Mouse (Mus musculus) midbrain, embryonic 15.5 days (tissue): ENCODE results near the gene Gm5935. TPM values are rescaled to one million over a fixed set of nuclear protein-coding genes. Genes with fewer than 3 reads are reported as not detected.
"Not testable (repeated sequence)": the region's sequence is repeated elsewhere in the genome, so short reads cannot be mapped to it uniquely, and the experiment has no call there.

ENCODE experiments used
- ATAC-seq: fragments of 200-750 bp; cut with Nextera tagmentation; replicated peaks from 2 replicates; pipeline ENCODE4 v1.8.0; 2017; ENCODE audit warnings: moderate TSS enrichment
- H3K27ac ChIP-seq: fragments of 300-500 bp; sonication (generic); 2 replicates; pipeline ENCODE4 v1.5.1; 2015; ENCODE audit warnings: mild to moderate bottlenecking, inconsistent platforms
- H3K27me3 ChIP-seq: fragments of 300-500 bp; sonication (generic); replicated peaks from 2 replicates; pipeline ENCODE4 v1.6.1; 2015; ENCODE audit warnings: inconsistent platforms
- H3K36me3 ChIP-seq: fragments of 300-500 bp; sonication (generic); replicated peaks from 2 replicates; pipeline ENCODE4 v1.6.1; 2015; ENCODE audit warnings: inconsistent platforms
- H3K4me1 ChIP-seq: fragments of 300-500 bp; sonication (generic); 2 replicates; pipeline ENCODE4 v1.6.1; 2015; ENCODE audit warnings: inconsistent platforms
- H3K4me2 ChIP-seq: fragments of 300-500 bp; sonication (generic); 2 replicates; pipeline ENCODE4 v1.6.1; 2015; ENCODE audit warnings: inconsistent platforms, mild to moderate bottlenecking, moderate library complexity
- H3K4me3 ChIP-seq: fragments of 300-500 bp; sonication (generic); 2 replicates; pipeline ENCODE4 v1.5.1; 2015; ENCODE audit warnings: mild to moderate bottlenecking, inconsistent platforms
- H3K9ac ChIP-seq: fragments of 300-500 bp; sonication (generic); 2 replicates; pipeline ENCODE4 v1.6.1; 2015; ENCODE audit warnings: mild to moderate bottlenecking, inconsistent platforms
- H3K9me3 ChIP-seq: fragments of 300-500 bp; sonication (generic); 2 replicates; pipeline ENCODE4 v1.6.1; 2016; ENCODE audit warnings: inconsistent platforms
- WGBS: fragments of 180-500 bp; shearing (Covaris S2); methylation state at CpG from one replicate; pipeline ENCODE4 v1.1.7; 2015; ENCODE audit warnings: mixed read lengths; 5-methylcytosine and 5-hydroxymethylcytosine counted together
- polyA plus RNA-seq: library from polyadenylated mRNA; unstranded; fragments of >200 nt; fragmentation: Nextera tagmentation; extraction: Ambion mirVana; gene quantifications from 2 replicates; pipeline ENCODE4 v1.2.1, GENCODE M21; 2015

Gm5935 gene
- polyA plus RNA-seq, result not detected in 2 replicates

GRCm38 (mm10) chrX:24775064-24775463, at the start of gene Gm5935:
Gene Gm5935 (minus strand): TSS chrX:24775164.
- not testable (repeated sequence) for H3K27me3 ChIP-seq, H3K9me3 ChIP-seq, H3K4me2 ChIP-seq, H3K36me3 ChIP-seq, H3K9ac ChIP-seq, H3K27ac ChIP-seq, ATAC-seq, H3K4me3 ChIP-seq, H3K4me1 ChIP-seq
- 73% methylated on average over 5 of the region's 5 CpGs for WGBS

Other genes starting within 250 kb of the Gm5935 start
- not detected in 2 replicates for gene Gm4297, start 200.3 kb downstream of the Gm5935 start, polyA plus RNA-seq